ENCODE assay signal across 8 mouse cellular contexts in the genomic region with DNA sequence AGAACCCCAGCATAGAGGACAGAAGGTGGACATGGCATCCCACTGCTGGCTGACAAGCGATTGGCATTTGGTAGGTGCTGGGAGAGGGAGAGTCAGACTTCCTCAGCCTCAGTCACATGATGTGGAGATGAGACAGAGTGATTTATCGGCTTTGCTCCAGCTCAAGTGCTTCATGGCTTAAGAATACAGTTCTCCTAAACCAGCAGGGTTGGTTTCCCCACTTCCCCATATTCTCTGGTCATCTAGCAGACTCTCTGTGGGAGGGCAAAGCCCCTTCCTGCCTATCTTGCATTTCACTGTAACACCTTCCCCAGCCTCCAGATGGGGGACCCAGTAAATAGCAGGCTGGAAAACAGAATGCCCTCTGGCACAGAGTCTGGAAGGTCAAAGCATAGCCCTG.
DNase-seq lines count a peak whose midpoint lies in the region; ATAC-seq lines count a peak whose summit lies in the region.

No protein-coding gene starts in this region.

- DNase-seq in layer of hippocampus, adult 9-11 months, result peak; percentile 67
- no peak for DNase-seq in layer of hippocampus, postnatal 36 days
- no peak for DNase-seq in gastrocnemius, postnatal 10 days
- no peak for DNase-seq in adrenal gland, adult 8-10 months

- H3K4me3 ChIP-seq in embryonic facial prominence, embryonic 13.5 days, result no peak overlapping the region
- H3K4me3 ChIP-seq in kidney, embryonic 16.5 days (ENCODE audit: low read length), result no peak overlapping the region
- H3K4me3 ChIP-seq in neural tube, embryonic 13.5 days, result no peak overlapping the region

- no peak for ATAC-seq in embryonic facial prominence, embryonic 13.5 days (ENCODE audit: insufficient number of reproducible peaks, insufficient read depth, low FRiP score, low TSS enrichment, low read depth)
- peak; percentile 36; the same call in 1 of the 2 replicates for ATAC-seq in kidney, embryonic 16.5 days (ENCODE audit: low FRiP score, low TSS enrichment)
- no peak for ATAC-seq in neural tube, embryonic 13.5 days (ENCODE audit: low read depth)
- no peak for ATAC-seq in megakaryocyte-erythroid progenitor cell, adult 5-6 weeks (replicated peaks; ENCODE audit: low FRiP score, low TSS enrichment, poor library complexity, severe bottlenecking)

- no peaks in the 10 kb centered on the region for H3K27me3 ChIP-seq in embryonic facial prominence, embryonic 13.5 days
- H3K27me3 ChIP-seq in kidney, embryonic 16.5 days (ENCODE audit: insufficient read depth, low read length), result no peaks in the 10 kb centered on the region
- no peaks in the 10 kb centered on the region for H3K27me3 ChIP-seq in neural tube, embryonic 13.5 days

- no peaks in the 10 kb centered on the region for H3K9me3 ChIP-seq in embryonic facial prominence, embryonic 13.5 days
- H3K9me3 ChIP-seq in kidney, embryonic 16.5 days (ENCODE audit: low read length), result no peaks in the 10 kb centered on the region
- no peaks in the 10 kb centered on the region for H3K9me3 ChIP-seq in neural tube, embryonic 13.5 days

- 0 out of 2 replicates have a peak overlapping the region, but pooled peaks have one; percentile 3 for H3K4me2 ChIP-seq in embryonic facial prominence, embryonic 13.5 days
- H3K4me2 ChIP-seq in kidney, embryonic 16.5 days (replicated peaks; ENCODE audit: low read depth, low read length), result peak overlapping the region; percentile 18; the same call in 1 of the 2 replicates
- 0 out of 2 replicates have a peak overlapping the region, but pooled peaks have one; percentile 7 for H3K4me2 ChIP-seq in neural tube, embryonic 13.5 days

- H3K9ac ChIP-seq in embryonic facial prominence, embryonic 13.5 days, result no peak overlapping the region
- H3K9ac ChIP-seq in kidney, embryonic 16.5 days (replicated peaks; ENCODE audit: low read length), result no peak overlapping the region
- 0 out of 2 replicates have a peak overlapping the region, but pooled peaks have one; percentile 8 for H3K9ac ChIP-seq in neural tube, embryonic 13.5 days

- H3K4me1 ChIP-seq in embryonic facial prominence, embryonic 13.5 days, result 0 out of 2 replicates have a peak, but pooled peaks cover 4% of the 10 kb centered on the region
- H3K4me1 ChIP-seq in kidney, embryonic 16.5 days (ENCODE audit: insufficient read depth, low read length), result peaks cover 20% of the 10 kb centered on the region
- peaks cover 28% of the 10 kb centered on the region for H3K4me1 ChIP-seq in neural tube, embryonic 13.5 days (replicated peaks)

- H3K27ac ChIP-seq in embryonic facial prominence, embryonic 13.5 days, result no peak overlapping the region
- H3K27ac ChIP-seq in kidney, embryonic 16.5 days (ENCODE audit: low read length), result no peak overlapping the region
- peak overlapping the region; percentile 49 for H3K27ac ChIP-seq in neural tube, embryonic 13.5 days (replicated peaks)

- whole genome bisulfite sequencing in embryonic facial prominence, embryonic 13.5 days, result 48% methylated on average over 2 of the region's 2 CpGs
- WGBS in kidney, embryonic 16.5 days, result 48% methylated on average over 2 of the region's 2 CpGs
- 69% methylated on average over 2 of the region's 2 CpGs for WGBS in neural tube, embryonic 13.5 days

- H3K36me3 ChIP-seq in embryonic facial prominence, embryonic 13.5 days, result no peaks in the 10 kb centered on the region
- H3K36me3 ChIP-seq in kidney, embryonic 16.5 days (ENCODE audit: insufficient read depth, low read length), result no peaks in the 10 kb centered on the region
- H3K36me3 ChIP-seq in neural tube, embryonic 13.5 days, result no peaks in the 10 kb centered on the region
